Mouse (Mus musculus) midbrain, embryonic 11.5 days (tissue): ENCODE results near the gene Kansl2. TPM values are rescaled to one million over a fixed set of nuclear protein-coding genes. Genes with fewer than 3 reads are reported as not detected.
A peak's percentile ranks its signal among the peaks of the same experiment; 100 is the strongest.

Experiments
- ATAC-seq: fragments of 200-750 bp; cut with Nextera tagmentation; 2 replicates; pipeline ENCODE4 v1.8.0; 2017; ENCODE audit warnings: moderate TSS enrichment, moderate library complexity; ENCODE audit not compliant: low FRiP score
- DNase-seq: peaks from one replicate; pipeline ENCODE4 v3.0.0; 2015; ENCODE audit warnings: low spot score; ENCODE audit errors: missing footprints
- H3K27ac ChIP-seq: fragments of 300-500 bp; sonication (generic); 2 replicates; pipeline ENCODE4 v1.5.1; 2014; ENCODE audit warnings: low read depth, low read length
- H3K27me3 ChIP-seq: fragments of 300-500 bp; sonication (generic); 2 replicates; pipeline ENCODE4 v1.6.1; 2014; ENCODE audit warnings: mild to moderate bottlenecking, low read length, moderate library complexity, mixed read lengths; ENCODE audit not compliant: control insufficient read depth, insufficient read depth
- H3K36me3 ChIP-seq: fragments of 300-500 bp; sonication (generic); 2 replicates; pipeline ENCODE4 v1.6.1; 2014; ENCODE audit warnings: mild to moderate bottlenecking, low read length, moderate library complexity, mixed read lengths; ENCODE audit not compliant: control insufficient read depth, insufficient read depth
- H3K4me1 ChIP-seq: fragments of 300-500 bp; sonication (generic); 2 replicates; pipeline ENCODE4 v1.6.1; 2014; ENCODE audit warnings: low read length; ENCODE audit not compliant: control insufficient read depth, insufficient read depth
- H3K4me2 ChIP-seq: fragments of 300-500 bp; sonication (generic); 2 replicates; pipeline ENCODE4 v1.6.1; 2014; ENCODE audit warnings: mild to moderate bottlenecking, moderate library complexity
- H3K4me3 ChIP-seq: fragments of 300-500 bp; sonication (generic); 2 replicates; pipeline ENCODE4 v1.5.1; 2014; ENCODE audit warnings: low read depth, low read length
- H3K9ac ChIP-seq: fragments of 300-500 bp; sonication (generic); 2 replicates; pipeline ENCODE4 v1.6.1; 2014; ENCODE audit warnings: low read length
- H3K9me3 ChIP-seq: fragments of 300-500 bp; sonication (generic); 2 replicates; pipeline ENCODE4 v1.6.1; 2016; ENCODE audit warnings: low read length; ENCODE audit not compliant: control insufficient read depth
- WGBS: fragments of 180-500 bp; shearing (Covaris S2); extraction: QIAGEN DNeasy Blood & Tissue Kit; methylation state at CpG from one replicate; pipeline ENCODE4 v1.1.7; 2014; 5-methylcytosine and 5-hydroxymethylcytosine counted together
- polyA plus RNA-seq: library from polyadenylated mRNA; unstranded; fragments of >200 nt; fragmentation: Nextera tagmentation; extraction: Ambion mirVana; gene quantifications from 2 replicates; pipeline ENCODE4 v1.2.1, GENCODE M21; 2014

The Kansl2 gene
- polyA plus RNA-seq = 131 and 140 TPM in 2 replicates

DNA sequence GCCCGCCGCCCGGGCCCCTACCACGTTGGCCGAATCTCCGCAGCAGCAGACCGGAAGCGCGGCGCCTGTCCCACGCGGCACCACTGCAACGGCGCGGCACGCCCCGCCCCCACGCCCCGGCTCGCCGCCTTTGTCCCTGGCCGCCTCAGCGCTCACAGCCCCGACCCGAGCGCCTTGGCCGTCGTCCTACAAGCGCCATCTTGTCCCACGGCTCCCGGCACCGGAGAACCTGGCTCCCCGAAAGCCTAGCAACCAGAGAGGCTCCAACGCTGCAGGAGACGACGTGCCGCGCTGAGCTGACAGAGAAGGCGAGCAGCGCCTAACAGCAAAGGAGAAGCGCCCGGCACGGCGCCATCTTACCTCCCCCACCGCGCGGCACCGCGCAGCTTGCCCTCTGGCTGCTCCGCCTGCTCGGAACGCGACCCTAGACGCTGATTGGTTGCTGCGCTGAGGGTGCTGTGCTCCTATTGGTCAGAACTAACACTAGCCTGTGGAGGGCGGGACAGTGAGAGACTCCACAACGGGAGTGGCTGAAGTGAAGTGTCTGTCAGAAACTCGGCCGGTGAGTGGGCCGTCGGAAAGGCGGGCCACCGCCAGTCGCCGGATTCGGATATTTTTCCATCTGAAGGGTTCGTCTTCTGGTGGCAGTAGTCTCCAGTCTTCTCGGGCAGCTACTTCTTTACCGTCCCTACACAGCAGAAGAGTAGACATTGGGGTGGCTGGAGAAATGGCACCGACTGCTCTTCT, at the start of gene Kansl2:
Gene Kansl2 (minus strand): TSS at position 384 of the 747 bp plus-strand sequence.
- Histone ChIP-seq H3K27ac (peak within 1 kb of the TSS; percentile 99), H3K4me3 (peak within 1 kb of the TSS; percentile 84), H3K27me3 (no peaks in the 10 kb centered on the region), H3K9me3 (no peaks in the 10 kb centered on the region), H3K4me2 (peak within 1 kb of the TSS; percentile 92), H3K9ac (peak within 1 kb of the TSS; percentile 98), H3K36me3 (peaks cover 15% of the 10 kb centered on the region), H3K4me1 (peaks cover 8% of the 10 kb centered on the region)
- DNase-seq = peak; percentile 99
- under 1% methylated on average over 69 of the region's 70 CpGs for WGBS
- ATAC-seq = peak; percentile 100

DNA sequence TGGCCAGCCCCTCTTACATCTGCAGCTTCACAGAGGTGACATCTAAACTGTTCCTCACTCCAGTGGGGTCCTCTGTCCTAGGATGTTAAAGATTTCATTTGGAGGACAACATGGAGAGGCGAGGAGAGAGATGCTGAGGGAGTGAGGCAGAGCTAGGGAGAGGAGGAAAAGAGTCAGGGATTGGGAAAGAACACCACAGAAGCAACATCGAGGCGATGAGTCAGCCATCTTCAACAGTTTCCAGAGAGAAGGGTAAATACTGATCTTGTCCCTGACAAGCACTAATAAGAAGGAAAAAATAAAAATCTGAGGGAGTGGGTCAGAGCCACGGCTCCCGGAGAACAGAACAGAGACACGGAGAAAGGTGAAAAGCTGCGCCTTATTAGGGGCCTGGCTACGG, 48.9 kb upstream of the Kansl2 start:
- H3K36me3 ChIP-seq = no peaks in the 10 kb centered on the region
- H3K4me1 ChIP-seq = no peaks in the 10 kb centered on the region
- DNase-seq (no peak), ATAC-seq (no peak)
- no peaks in the 10 kb centered on the region for H3K9me3 ChIP-seq
- H3K4me2 ChIP-seq = no peak overlapping the region
- no peak overlapping the region for H3K9ac ChIP-seq
- no peak overlapping the region for H3K27ac ChIP-seq
- no peak overlapping the region for H3K4me3 ChIP-seq
- H3K27me3 ChIP-seq = no peaks in the 10 kb centered on the region
- WGBS = 79% methylated on average over 8 of the region's 8 CpGs

DNA sequence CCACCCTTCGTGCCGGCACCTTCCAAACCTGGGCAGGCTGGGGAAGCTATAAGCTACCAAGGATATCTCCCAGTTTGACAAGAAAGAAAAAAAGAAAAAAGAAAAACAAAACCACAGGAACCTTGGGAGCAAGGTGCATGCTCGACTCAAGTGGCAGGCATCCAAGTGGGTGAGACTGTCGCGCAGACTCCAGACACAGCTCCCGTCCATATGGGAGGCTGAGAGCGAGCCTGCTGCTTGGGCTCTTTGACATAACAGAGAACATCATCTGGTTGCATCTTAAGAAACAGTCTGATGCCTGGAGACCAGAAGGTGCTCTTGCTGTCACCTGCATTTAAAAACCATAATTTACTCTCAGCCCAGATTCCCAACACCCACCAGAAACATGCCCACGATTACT, 48.3 kb upstream of the Kansl2 start:
- WGBS = 84% methylated on average over 8 of the region's 8 CpGs

DNA sequence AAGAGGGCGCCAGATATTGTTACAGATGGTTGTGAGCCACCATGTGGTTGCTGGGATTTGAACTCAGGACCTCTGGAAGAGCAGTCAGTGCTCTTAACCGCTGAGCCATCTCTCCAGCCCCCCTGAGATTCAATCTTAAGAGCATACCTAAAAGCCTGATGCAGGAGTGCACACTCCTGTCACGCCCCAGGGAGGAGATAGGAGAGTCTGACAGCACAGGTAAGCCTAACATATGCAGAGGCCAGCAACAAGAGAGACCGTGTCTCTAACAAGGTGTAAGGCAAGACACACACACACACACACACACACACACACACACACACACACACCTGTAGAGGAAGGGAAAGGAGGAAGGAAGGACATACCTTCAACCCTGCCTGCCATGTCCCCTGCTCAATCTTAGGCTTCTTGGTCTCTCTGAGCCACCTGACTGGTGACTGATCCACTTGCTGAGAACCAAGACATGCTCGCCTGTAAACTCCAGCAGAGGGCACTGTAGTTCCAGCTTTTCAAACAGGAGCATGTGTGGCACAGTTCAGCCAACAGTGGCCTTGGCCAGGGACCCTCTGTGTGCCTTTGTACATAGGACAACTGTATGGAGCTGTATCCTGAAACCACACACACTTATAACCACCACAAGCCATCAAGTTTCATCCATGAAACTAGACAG, 45.9 kb upstream of the Kansl2 start:
- H3K27me3 ChIP-seq = no peaks in the 10 kb centered on the region
- H3K4me3 ChIP-seq = no peak overlapping the region
- ATAC-seq (peak; percentile 83), DNase-seq (peak; percentile 96)
- no peaks in the 10 kb centered on the region for H3K36me3 ChIP-seq
- H3K4me1 ChIP-seq = no peaks in the 10 kb centered on the region
- no peak overlapping the region for H3K9ac ChIP-seq
- no peak overlapping the region for H3K4me2 ChIP-seq
- 39% methylated on average over 4 of the region's 5 CpGs for WGBS
- no peaks in the 10 kb centered on the region for H3K9me3 ChIP-seq
- no peak overlapping the region for H3K27ac ChIP-seq

More for the DNA sequence above, 48.3 kb upstream of the Kansl2 start:
- no peaks in the 10 kb centered on the region for H3K4me1 ChIP-seq
- no peak overlapping the region for H3K9ac ChIP-seq
- no peak for DNase-seq
- H3K27me3 ChIP-seq = no peaks in the 10 kb centered on the region
- H3K36me3 ChIP-seq = no peaks in the 10 kb centered on the region
- no peak overlapping the region for H3K4me2 ChIP-seq
- H3K9me3 ChIP-seq = no peaks in the 10 kb centered on the region
- H3K4me3 ChIP-seq = no peak overlapping the region
- no peak for ATAC-seq
- no peak overlapping the region for H3K27ac ChIP-seq

DNA sequence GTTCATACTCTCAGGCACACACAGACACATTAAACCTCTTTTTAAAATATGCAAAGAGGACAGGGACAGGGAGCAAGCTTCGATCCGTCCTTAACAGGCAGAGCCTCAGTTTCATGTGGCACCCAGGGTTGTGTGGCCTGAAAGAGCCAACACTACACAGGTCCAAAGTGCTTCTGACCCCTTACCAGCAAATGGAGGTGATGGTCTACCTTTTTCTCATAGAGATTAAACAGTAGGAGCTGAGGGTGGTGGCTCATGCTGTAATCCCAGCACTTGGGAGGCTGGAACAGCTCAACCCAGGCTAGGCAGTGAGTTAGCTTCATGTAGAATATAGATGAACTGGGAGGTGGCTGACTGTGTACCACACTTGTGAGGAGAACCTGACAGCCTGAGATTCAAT, 45.2 kb upstream of the Kansl2 start:
- DNase-seq (no peak), ATAC-seq (no peak)
- H3K9me3 ChIP-seq = no peaks in the 10 kb centered on the region
- no peaks in the 10 kb centered on the region for H3K27me3 ChIP-seq
- no peaks in the 10 kb centered on the region for H3K4me1 ChIP-seq
- H3K27ac ChIP-seq = no peak overlapping the region
- no peaks in the 10 kb centered on the region for H3K36me3 ChIP-seq
- H3K4me2 ChIP-seq = no peak overlapping the region
- H3K4me3 ChIP-seq = no peak overlapping the region
- no peak overlapping the region for H3K9ac ChIP-seq
- 79% methylated on average over 2 of the region's 2 CpGs for WGBS

DNA sequence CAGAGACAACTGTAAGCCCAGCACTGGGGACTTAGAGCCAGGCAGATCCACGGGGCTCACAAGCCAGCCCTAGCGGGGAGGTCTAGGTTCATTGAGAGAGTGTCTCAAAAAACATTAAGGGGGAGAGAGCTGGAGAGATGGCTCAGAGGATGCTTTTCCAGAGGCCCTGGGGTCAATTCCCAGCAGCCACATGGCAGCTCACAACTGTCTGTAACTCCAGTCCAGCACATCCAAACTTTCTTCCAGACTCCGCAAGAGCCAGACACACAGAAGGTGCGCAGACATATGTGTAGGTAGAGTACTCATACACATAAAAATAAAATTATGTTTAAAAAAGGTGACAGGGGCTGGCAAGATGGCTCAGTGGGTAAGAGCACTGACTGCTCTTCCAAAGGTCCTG, 39.2 kb upstream of the Kansl2 start:
- H3K4me2 ChIP-seq = no peak overlapping the region
- 81% methylated on average over 4 of the region's 4 CpGs for WGBS
- no peaks in the 10 kb centered on the region for H3K9me3 ChIP-seq
- no peak overlapping the region for H3K9ac ChIP-seq
- no peak overlapping the region for H3K27ac ChIP-seq
- H3K36me3 ChIP-seq = no peaks in the 10 kb centered on the region
- H3K27me3 ChIP-seq = no peaks in the 10 kb centered on the region
- DNase-seq (no peak), ATAC-seq (no peak)
- H3K4me1 ChIP-seq = peaks cover 7% of the 10 kb centered on the region
- no peak overlapping the region for H3K4me3 ChIP-seq

DNA sequence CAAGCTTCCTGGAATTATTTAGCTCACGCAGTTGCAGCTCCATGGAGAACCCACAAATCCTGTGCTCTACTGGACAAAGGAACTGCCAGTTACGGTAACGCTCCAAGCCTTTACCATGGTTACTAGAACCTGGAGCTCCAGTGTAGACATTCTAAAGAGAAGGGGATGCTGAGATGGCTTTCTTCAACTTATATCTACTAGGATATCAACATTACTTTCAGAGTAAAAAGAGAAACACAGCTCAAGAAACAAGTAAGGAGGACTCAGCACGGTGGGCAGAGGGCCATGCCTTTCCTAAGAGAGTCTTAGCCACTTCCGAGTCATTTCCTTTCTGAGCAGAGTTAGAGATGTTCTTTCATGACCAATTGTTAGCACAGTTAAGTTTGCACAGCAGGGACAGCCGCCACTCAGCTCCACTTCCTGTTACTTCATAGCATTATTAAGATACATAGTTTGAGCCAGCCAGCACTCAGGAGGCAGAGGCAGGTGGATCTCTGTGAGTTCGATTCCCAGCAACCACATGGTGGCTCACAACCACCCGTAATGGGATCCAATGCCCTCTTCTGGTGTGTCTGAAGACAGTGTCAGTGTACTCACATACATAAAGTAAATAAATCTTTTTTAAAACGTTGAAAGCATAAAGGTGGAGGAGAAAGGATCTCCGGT, 36.9 kb upstream of the Kansl2 start, which contains the start of the genes Ccnt1 and 4930415O20Rik:
Gene Ccnt1 (minus strand): TSS at position 51 of the 666 bp plus-strand sequence.
Gene 4930415O20Rik (plus strand): TSS at position 132 of the 666 bp plus-strand sequence.
- Histone ChIP-seq H3K27me3 (no peaks in the 10 kb centered on the region), H3K27ac (no peak within 1 kb of the TSS), H3K9ac (no peak within 1 kb of the TSS), H3K4me3 (no peak within 1 kb of the TSS), H3K4me2 (no peak within 1 kb of the TSS), H3K36me3 (no peaks in the 10 kb centered on the region), H3K9me3 (no peaks in the 10 kb centered on the region), H3K4me1 (peaks cover 9% of the 10 kb centered on the region)
- no peak for DNase-seq
- no peak for ATAC-seq
- WGBS = 84% methylated on average over 10 of the region's 10 CpGs

DNA sequence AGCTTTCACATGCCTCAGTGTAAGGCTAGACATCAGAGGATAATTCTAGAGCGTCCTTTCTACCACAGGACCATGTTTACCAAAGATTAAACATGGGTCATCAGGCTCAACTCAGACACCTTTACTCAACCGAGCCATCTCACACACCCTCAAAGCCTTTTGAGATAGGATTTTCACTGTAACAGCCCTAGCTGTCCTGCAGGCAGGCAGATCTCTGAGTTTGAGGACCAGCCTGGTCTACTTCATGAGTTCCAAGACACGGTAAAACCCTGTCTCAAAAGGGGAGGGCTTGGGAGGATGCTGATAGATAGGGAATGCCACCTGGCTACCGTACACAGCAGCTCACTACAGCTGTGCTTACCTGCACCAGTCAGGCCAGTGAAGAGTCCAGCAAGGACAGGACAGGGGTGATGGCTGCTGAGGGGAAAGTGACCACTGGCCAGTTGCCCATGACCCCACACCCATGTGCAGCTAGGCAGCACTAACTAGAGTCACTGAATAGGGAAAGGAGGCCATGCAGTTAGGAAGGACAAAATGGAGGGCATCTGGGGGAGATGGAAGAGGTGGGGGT, 35.8 kb upstream of the Kansl2 start:
- H3K9ac ChIP-seq = no peak overlapping the region
- no peaks in the 10 kb centered on the region for H3K36me3 ChIP-seq
- no peak overlapping the region for H3K4me2 ChIP-seq
- ATAC-seq = no peak
- H3K4me3 ChIP-seq = no peak overlapping the region
- H3K4me1 ChIP-seq = peaks cover 19% of the 10 kb centered on the region
- peak; percentile 21 for DNase-seq
- no peaks in the 10 kb centered on the region for H3K27me3 ChIP-seq
- 84% methylated on average over 4 of the region's 4 CpGs for WGBS
- H3K9me3 ChIP-seq = no peaks in the 10 kb centered on the region
- H3K27ac ChIP-seq = no peak overlapping the region
